Mouse (Mus musculus) macrophage (primary cell): ENCODE results near the gene Rilpl1. TPM values are rescaled to one million over a fixed set of nuclear protein-coding genes. Genes with fewer than 3 reads are reported as not detected.
"Not testable (repeated sequence)": the region's sequence is repeated elsewhere in the genome, so short reads cannot be mapped to it uniquely, and the experiment has no call there.

Experiments
- H3K27ac ChIP-seq: fragments of 350-480 bp; formaldehyde crosslinking; 2 replicates; pipeline ENCODE4 v1.9.0; 2021
- H3K36me3 ChIP-seq: fragments of 350-480 bp; formaldehyde crosslinking; 2 replicates; pipeline ENCODE4 v1.9.0; 2021; ENCODE audit errors: inconsistent target
- H3K4me3 ChIP-seq: fragments of 350-480 bp; formaldehyde crosslinking; 2 replicates; pipeline ENCODE4 v1.9.0; 2021; ENCODE audit errors: inconsistent target
- H3K79me2 ChIP-seq: fragments of 350-480 bp; formaldehyde crosslinking; 2 replicates; pipeline ENCODE4 v1.9.0; 2021; ENCODE audit errors: inconsistent target
- WGBS: methylation state at CpG from one replicate; pipeline ENCODE4 v1.1.7; 2026; ENCODE audit warnings: inconsistent platforms; ENCODE audit not compliant: missing documents; 5-methylcytosine and 5-hydroxymethylcytosine counted together
- polyA plus RNA-seq: library from polyadenylated mRNA; stranded (reverse); fragments of 250-400 nt; gene quantifications from 3 replicates; pipeline ENCODE4 v1.2.4, GENCODE M21; 2018; ENCODE audit warnings: inconsistent platforms

Rilpl1 gene
- polyA plus RNA-seq, 1 experiment from 2014 or later = 9.6 TPM

GRCm38 (mm10) chr5:124510536-124511050, 20.6 kb downstream of the Rilpl1 start:
- Histone ChIP-seq H3K79me2 (no peaks in the 10 kb centered on the region), H3K36me3 (peaks cover 6% of the 10 kb centered on the region; the same call in 1 of the 2 replicates), H3K27ac (no peak overlapping the region), H3K4me3 (no peak overlapping the region)
- WGBS = 94% methylated on average over 9 of the region's 10 CpGs

- H3K36me3 ChIP-seq = peaks cover 6% of the 10 kb centered on the region; the same call in 1 of the 2 replicates
- no peak overlapping the region for H3K4me3 ChIP-seq
- no peaks in the 10 kb centered on the region for H3K79me2 ChIP-seq
Observed at GRCm38 (mm10) chr5:124509742-124510237, 21.4 kb downstream of the Rilpl1 start.

GRCm38 (mm10) chr5:124509200-124509599, 22.0 kb downstream of the Rilpl1 start:
- peaks cover 2% of the 10 kb centered on the region; the same call in 1 of the 2 replicates for H3K36me3 ChIP-seq
- WGBS = 92% methylated on average over 6 of the region's 6 CpGs
- H3K27ac ChIP-seq = no peak overlapping the region
- H3K4me3 ChIP-seq = no peak overlapping the region
- H3K79me2 ChIP-seq = no peaks in the 10 kb centered on the region

More at GRCm38 (mm10) chr5:124509742-124510237, 21.4 kb downstream of the Rilpl1 start:
- H3K27ac ChIP-seq = no peak overlapping the region
- WGBS = 91% methylated on average over 12 of the region's 12 CpGs

GRCm38 (mm10) chr5:124506731-124507359, 24.3 kb downstream of the Rilpl1 start:
- Histone ChIP-seq H3K36me3 (peaks cover 6% of the 10 kb centered on the region; the same call in 1 of the 2 replicates), H3K27ac (no peak overlapping the region), H3K4me3 (no peak overlapping the region), H3K79me2 (no peaks in the 10 kb centered on the region)
- 44% methylated on average over 10 of the region's 10 CpGs for WGBS

GRCm38 (mm10) chr5:124505235-124505634, 26.0 kb downstream of the Rilpl1 start:
- no peak overlapping the region for H3K27ac ChIP-seq
- peaks cover 6% of the 10 kb centered on the region; the same call in 1 of the 2 replicates for H3K36me3 ChIP-seq
- no peaks in the 10 kb centered on the region for H3K79me2 ChIP-seq
- WGBS = 100% methylated on average over 4 of the region's 4 CpGs
- H3K4me3 ChIP-seq = no peak overlapping the region

- H3K27ac ChIP-seq = no peak overlapping the region
- peaks cover 6% of the 10 kb centered on the region; the same call in 1 of the 2 replicates for H3K36me3 ChIP-seq
- 98% methylated on average over 14 of the region's 14 CpGs for WGBS
- no peaks in the 10 kb centered on the region for H3K79me2 ChIP-seq
- no peak overlapping the region for H3K4me3 ChIP-seq
Observed at GRCm38 (mm10) chr5:124503742-124504141, 27.4 kb downstream of the Rilpl1 start.

- no peak overlapping the region for H3K4me3 ChIP-seq
- H3K79me2 ChIP-seq = no peaks in the 10 kb centered on the region
- H3K36me3 ChIP-seq = peaks cover 6% of the 10 kb centered on the region; the same call in 1 of the 2 replicates
- H3K27ac ChIP-seq = no peak overlapping the region
- 88% methylated on average over 10 of the region's 10 CpGs for WGBS
Observed at GRCm38 (mm10) chr5:124501541-124501940, 29.6 kb downstream of the Rilpl1 start.

GRCm38 (mm10) chr5:124500573-124500972, 30.6 kb downstream of the Rilpl1 start:
- H3K36me3 ChIP-seq = peaks cover 6% of the 10 kb centered on the region; the same call in 1 of the 2 replicates

GRCm38 (mm10) chr5:124500037-124500436, 31.2 kb downstream of the Rilpl1 start:
- not testable (repeated sequence) for H3K27ac ChIP-seq, H3K79me2 ChIP-seq, H3K36me3 ChIP-seq, H3K4me3 ChIP-seq
- WGBS = 83% methylated on average over 2 of the region's 4 CpGs

More at GRCm38 (mm10) chr5:124500573-124500972, 30.6 kb downstream of the Rilpl1 start:
- Histone ChIP-seq H3K27ac (no peak overlapping the region), H3K79me2 (no peaks in the 10 kb centered on the region), H3K4me3 (no peak overlapping the region)
- 90% methylated on average over 3 of the region's 3 CpGs for WGBS

- Histone ChIP-seq H3K4me3 (no peak overlapping the region), H3K79me2 (no peaks in the 10 kb centered on the region), H3K27ac (peak overlapping the region; percentile 54; the same call in 1 of the 2 replicates), H3K36me3 (peaks cover 6% of the 10 kb centered on the region; the same call in 1 of the 2 replicates)
- WGBS = 97% methylated on average over 5 of the region's 5 CpGs
Observed at GRCm38 (mm10) chr5:124499001-124499400, 32.2 kb downstream of the Rilpl1 start.

GRCm38 (mm10) chr5:124498221-124498876, 32.8 kb downstream of the Rilpl1 start:
- H3K36me3 ChIP-seq = peaks cover 6% of the 10 kb centered on the region; the same call in 1 of the 2 replicates
- peak overlapping the region; percentile 54 for H3K27ac ChIP-seq
- no peaks in the 10 kb centered on the region for H3K79me2 ChIP-seq
- 29% methylated on average over 9 of the region's 9 CpGs for WGBS
- no peak overlapping the region for H3K4me3 ChIP-seq

GRCm38 (mm10) chr5:124496614-124497514, 34.3 kb downstream of the Rilpl1 start:
- Histone ChIP-seq H3K4me3 (no peak overlapping the region), H3K36me3 (no peaks in the 10 kb centered on the region), H3K27ac (peak overlapping the region; percentile 54; the same call in 1 of the 2 replicates), H3K79me2 (no peaks in the 10 kb centered on the region)
- 42% methylated on average over 15 of the region's 15 CpGs for WGBS

- WGBS = 92% methylated on average over 7 of the region's 7 CpGs
- no peaks in the 10 kb centered on the region for H3K79me2 ChIP-seq
- H3K27ac ChIP-seq = no peak overlapping the region
- no peaks in the 10 kb centered on the region for H3K36me3 ChIP-seq
- H3K4me3 ChIP-seq = no peak overlapping the region
Observed at GRCm38 (mm10) chr5:124495547-124495946, 35.6 kb downstream of the Rilpl1 start.

- 37% methylated on average over 11 of the region's 11 CpGs for WGBS
- Histone ChIP-seq H3K27ac (peak overlapping the region; percentile 87), H3K4me3 (no peak overlapping the region), H3K79me2 (peaks cover 11% of the 10 kb centered on the region; the same call in 1 of the 2 replicates), H3K36me3 (no peaks in the 10 kb centered on the region)
Observed at GRCm38 (mm10) chr5:124493455-124493854, 37.7 kb downstream of the Rilpl1 start.
